Mouse (Mus musculus): ENCODE results near the gene Atg7. TPM values are rescaled to one million over a fixed set of nuclear protein-coding genes. Genes with fewer than 3 reads are reported as not detected.
A peak's percentile ranks its signal among the peaks of the same experiment; 100 is the strongest.
"Not testable (repeated sequence)": the region's sequence is repeated elsewhere in the genome, so short reads cannot be mapped to it uniquely, and the experiment has no call there.

Atg7 gene
- 10 to 100 TPM; 23.3 to 28.4 TPM for total RNA-seq (2021)

- DNase-seq = peak; percentile 90 to 93
Observed at GRCm38 (mm10) chr6:114642601-114643528, at the start of gene Atg7. Gene Atg7, plus strand, starts transcription at chr6:114643097.

GRCm38 (mm10) chr6:114614076-114614475 is 28.8 kb upstream of the Atg7 start:
- peak; percentile 51 to 55 for DNase-seq

- DNase-seq = not testable (repeated sequence)
Observed at GRCm38 (mm10) chr6:114633886-114634285, 9.0 kb upstream of the Atg7 start.

- DNase-seq = no peak
Observed at GRCm38 (mm10) chr6:114643716-114644115, 819 bp downstream of the Atg7 start.

- no peak for DNase-seq
Observed at GRCm38 (mm10) chr6:114644531-114644930, 1.6 kb downstream of the Atg7 start.

- no peak for DNase-seq
Observed at GRCm38 (mm10) chr6:114646201-114646600, 3.3 kb downstream of the Atg7 start.

- no peak for DNase-seq
Observed at GRCm38 (mm10) chr6:114647011-114647410, 4.1 kb downstream of the Atg7 start.

- no peak for DNase-seq
Observed at GRCm38 (mm10) chr6:114648352-114649030, 5.6 kb downstream of the Atg7 start.

GRCm38 (mm10) chr6:114652209-114652608 is 9.3 kb downstream of the Atg7 start:
- DNase-seq = no peak

- DNase-seq = no peak
Observed at GRCm38 (mm10) chr6:114656826-114657600, 14.1 kb downstream of the Atg7 start.

GRCm38 (mm10) chr6:114657807-114658206 is 14.9 kb downstream of the Atg7 start:
- DNase-seq = no peak

- DNase-seq = no peak
Observed at GRCm38 (mm10) chr6:114659278-114659991, 16.5 kb downstream of the Atg7 start.

GRCm38 (mm10) chr6:114659992-114660800 is 17.3 kb downstream of the Atg7 start:
- DNase-seq = no peak

GRCm38 (mm10) chr6:114663707-114664106 is 20.8 kb downstream of the Atg7 start:
- no peak for DNase-seq

- DNase-seq = no peak
Observed at GRCm38 (mm10) chr6:114664716-114665115, 21.8 kb downstream of the Atg7 start.

GRCm38 (mm10) chr6:114667518-114667917 is 24.6 kb downstream of the Atg7 start:
- DNase-seq = no peak

GRCm38 (mm10) chr6:114674771-114675170 is 31.9 kb downstream of the Atg7 start:
- DNase-seq = no peak

GRCm38 (mm10) chr6:114676091-114676490 is 33.2 kb downstream of the Atg7 start:
- no peak for DNase-seq

GRCm38 (mm10) chr6:114682092-114682711 is 39.3 kb downstream of the Atg7 start:
- no peak for DNase-seq

- no peak for DNase-seq
Observed at GRCm38 (mm10) chr6:114683741-114684140, 40.8 kb downstream of the Atg7 start.

- DNase-seq = no peak
Observed at GRCm38 (mm10) chr6:114684407-114684806, 41.5 kb downstream of the Atg7 start.
